Mouse (Mus musculus): ENCODE measurements around the gene Scamp2.

Scamp2 gene

GRCm38 (mm10) chr9:57552139-57552887 is 8.4 kb upstream of the Scamp2 start, which contains the start of gene Mpi:
Gene Mpi (minus strand): TSS chr9:57552763.
- DNase-seq: peak; percentile 86

- no peak for DNase-seq
Observed at GRCm38 (mm10) chr9:57553119-57553518, 7.6 kb upstream of the Scamp2 start.

GRCm38 (mm10) chr9:57554753-57555152 is 6.0 kb upstream of the Scamp2 start:
- no peak for DNase-seq

GRCm38 (mm10) chr9:57557215-57557614 is 3.5 kb upstream of the Scamp2 start:
- DNase-seq: no peak

- no peak for DNase-seq
Observed at GRCm38 (mm10) chr9:57558625-57559024, 2.1 kb upstream of the Scamp2 start.

GRCm38 (mm10) chr9:57559568-57559967 is 1.2 kb upstream of the Scamp2 start:
- no peak for DNase-seq

- no peak for DNase-seq
Observed at GRCm38 (mm10) chr9:57560263-57560662, 480 bp upstream of the Scamp2 start.

- no peak for DNase-seq
Observed at GRCm38 (mm10) chr9:57561711-57562099, 962 bp downstream of the Scamp2 start.

- no peak for DNase-seq
Observed at GRCm38 (mm10) chr9:57562896-57563372, 2.2 kb downstream of the Scamp2 start.

- DNase-seq: no peak
Observed at GRCm38 (mm10) chr9:57564609-57565008, 3.9 kb downstream of the Scamp2 start.

- no peak for DNase-seq
Observed at GRCm38 (mm10) chr9:57565741-57566221, 5.0 kb downstream of the Scamp2 start.

GRCm38 (mm10) chr9:57566846-57567245 is 6.1 kb downstream of the Scamp2 start:
- DNase-seq: no peak

- DNase-seq: no peak
Observed at GRCm38 (mm10) chr9:57568500-57568899, 7.8 kb downstream of the Scamp2 start.

GRCm38 (mm10) chr9:57574397-57574796 is 13.7 kb downstream of the Scamp2 start:
- DNase-seq: no peak

GRCm38 (mm10) chr9:57575577-57575976 is 14.8 kb downstream of the Scamp2 start:
- no peak for DNase-seq

GRCm38 (mm10) chr9:57577144-57577849 is 16.6 kb downstream of the Scamp2 start:
- DNase-seq: no peak

- DNase-seq: no peak
Observed at GRCm38 (mm10) chr9:57584991-57585390, 24.2 kb downstream of the Scamp2 start.

GRCm38 (mm10) chr9:57589224-57590126 is 28.7 kb downstream of the Scamp2 start, which contains the start of gene Ulk3:
Gene Ulk3 (plus strand): TSS chr9:57589452.
- DNase-seq: peak; percentile 87

GRCm38 (mm10) chr9:57590726-57591125 is 30.0 kb downstream of the Scamp2 start:
- DNase-seq: peak; percentile 66

- no peak for DNase-seq
Observed at GRCm38 (mm10) chr9:57593454-57594173, 32.9 kb downstream of the Scamp2 start.

- DNase-seq: no peak
Observed at GRCm38 (mm10) chr9:57594174-57594509, 33.4 kb downstream of the Scamp2 start.

GRCm38 (mm10) chr9:57597265-57597664 is 36.5 kb downstream of the Scamp2 start:
- no peak for DNase-seq
